Mouse (Mus musculus) c-Kit-positive CD71-positive TER-119-negative erythroid progenitor cells, embryonic 14.5 days (primary cell): ENCODE results near the gene Acvr1b.

Experiments
- DNase-seq: peaks from one replicate; pipeline ENCODE4 v3.0.0-alpha.2; 2013; ENCODE audit warnings: low read depth

Acvr1b gene

DNA sequence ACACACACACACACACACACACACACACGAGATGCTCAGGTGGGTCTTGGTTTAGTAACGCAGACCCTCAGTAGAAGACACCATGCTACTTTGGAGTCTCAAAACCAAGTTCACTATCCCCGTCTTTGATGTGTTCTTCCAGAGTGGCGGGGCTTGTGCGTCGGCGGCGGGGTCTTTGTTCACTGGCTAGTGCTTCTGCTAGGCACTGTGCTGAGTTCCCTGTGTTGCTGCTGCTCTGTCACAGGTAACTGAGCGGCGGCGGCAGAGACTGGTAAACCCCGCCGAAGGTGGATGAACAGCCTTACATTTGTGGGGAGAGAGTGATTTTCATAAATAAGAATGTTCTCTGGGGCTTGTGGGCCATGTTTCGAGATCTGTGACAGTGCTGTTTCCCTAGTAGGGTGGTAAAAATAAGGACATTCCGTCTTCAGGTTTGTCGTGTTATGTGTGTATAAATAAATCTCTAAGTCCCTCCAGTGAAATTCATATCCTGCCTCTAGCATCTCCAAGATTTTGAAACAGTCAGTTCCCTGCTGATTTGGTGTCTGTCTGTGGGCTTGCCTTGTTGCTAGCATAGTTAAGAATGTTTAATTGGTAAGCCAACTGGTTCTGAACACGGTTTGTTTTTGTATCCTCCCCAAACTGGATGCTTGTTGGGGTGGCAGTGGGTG lies 1.9 kb downstream of the Acvr1b start:
- no peak for DNase-seq

DNA sequence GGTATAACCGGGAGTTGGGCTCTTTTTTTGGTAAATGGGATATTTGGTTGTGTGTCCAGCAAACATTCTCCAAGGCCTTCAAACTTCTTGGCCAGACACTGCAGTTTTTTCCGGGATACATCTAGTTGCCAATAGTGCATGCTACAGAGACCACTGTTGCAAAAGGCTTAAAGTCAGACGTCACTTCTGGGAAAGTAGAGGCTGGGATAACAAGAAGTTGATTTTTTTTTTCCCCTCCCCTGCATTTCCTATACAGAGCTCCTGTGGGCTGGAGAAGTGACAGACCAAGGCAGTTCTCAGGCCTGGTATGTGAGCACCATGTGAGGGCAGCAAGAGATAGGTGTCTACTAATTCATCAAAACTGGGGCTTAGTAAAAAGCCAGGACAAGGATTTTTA lies 2.4 kb downstream of the Acvr1b start:
- DNase-seq: no peak

DNA sequence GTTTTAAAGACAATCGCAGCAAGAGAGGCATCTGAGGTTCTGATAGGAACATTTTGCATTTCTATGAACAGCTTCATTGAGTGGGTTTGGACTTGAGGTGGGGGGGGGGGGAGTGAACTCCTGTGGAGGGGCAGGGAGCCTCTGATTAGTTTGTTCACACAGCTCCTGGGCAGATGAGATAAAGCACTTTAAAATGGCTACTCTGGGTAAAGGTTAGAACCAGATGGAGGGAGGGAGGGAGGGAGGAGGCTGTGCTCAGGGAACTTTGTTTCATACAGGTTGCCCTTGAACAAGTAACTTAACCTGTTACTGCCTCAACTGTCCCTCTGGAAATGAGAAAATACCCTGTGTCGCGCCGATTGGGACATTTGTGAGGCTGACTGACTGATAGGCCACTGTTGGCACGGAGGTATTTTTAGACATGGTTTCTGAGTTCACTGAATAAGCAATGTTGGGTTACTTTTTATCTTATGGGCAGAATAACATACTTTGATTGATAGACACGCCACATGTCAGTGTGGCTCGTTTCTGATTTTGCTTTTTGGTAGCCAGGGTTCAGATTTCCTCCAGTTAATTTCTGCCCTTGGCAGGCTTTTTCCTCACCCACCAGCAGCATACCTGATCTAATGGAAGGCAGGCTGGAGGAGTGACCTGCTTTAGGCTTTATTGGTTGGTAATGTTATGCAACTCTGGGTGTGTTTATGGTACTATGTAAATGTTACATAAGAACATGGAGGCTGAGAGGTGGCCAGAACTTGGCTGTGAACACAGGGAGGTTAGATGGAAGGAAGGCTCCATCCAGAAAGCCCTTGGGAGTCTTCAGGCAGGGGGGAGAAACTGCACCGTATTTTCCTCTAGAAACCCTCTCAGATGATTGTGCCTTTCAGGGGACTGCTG lies 3.2 kb downstream of the Acvr1b start:
- DNase-seq: no peak

DNA sequence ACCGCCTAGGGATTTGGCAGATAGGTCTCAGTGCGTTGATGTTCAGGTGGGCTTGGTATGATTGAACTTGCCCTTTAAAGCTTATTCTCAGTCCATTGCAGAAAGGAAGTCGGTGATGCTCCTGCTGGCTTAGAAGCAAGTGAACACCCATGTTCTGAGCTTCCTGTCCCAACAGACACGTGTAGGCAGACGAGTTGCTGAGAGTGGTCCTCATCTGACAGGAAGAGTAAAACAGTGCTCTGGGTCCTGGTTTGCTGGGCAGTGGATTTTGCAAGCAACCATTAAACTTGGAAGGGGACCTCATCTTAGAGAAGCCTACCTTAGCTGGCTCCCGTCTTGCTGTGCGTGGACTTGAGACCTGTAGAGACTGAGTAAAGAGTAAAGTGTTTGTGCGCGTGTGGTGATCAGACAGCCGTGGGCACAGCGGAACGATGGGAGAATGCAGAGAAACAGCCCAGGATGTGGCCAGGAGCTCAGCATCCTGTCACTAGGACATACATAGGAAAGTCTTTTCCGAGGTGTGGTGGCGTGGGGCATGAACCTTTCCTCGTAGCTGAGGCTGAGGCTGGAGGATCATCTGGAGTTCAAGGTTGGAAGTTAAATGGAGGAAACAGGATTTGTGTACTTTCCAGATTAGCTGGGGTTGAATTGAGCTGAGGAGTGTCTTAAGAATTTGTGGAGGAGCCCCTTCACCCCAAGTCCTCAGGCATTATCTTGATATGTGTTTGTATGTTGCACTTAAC lies 6.7 kb downstream of the Acvr1b start:
- DNase-seq: no peak

DNA sequence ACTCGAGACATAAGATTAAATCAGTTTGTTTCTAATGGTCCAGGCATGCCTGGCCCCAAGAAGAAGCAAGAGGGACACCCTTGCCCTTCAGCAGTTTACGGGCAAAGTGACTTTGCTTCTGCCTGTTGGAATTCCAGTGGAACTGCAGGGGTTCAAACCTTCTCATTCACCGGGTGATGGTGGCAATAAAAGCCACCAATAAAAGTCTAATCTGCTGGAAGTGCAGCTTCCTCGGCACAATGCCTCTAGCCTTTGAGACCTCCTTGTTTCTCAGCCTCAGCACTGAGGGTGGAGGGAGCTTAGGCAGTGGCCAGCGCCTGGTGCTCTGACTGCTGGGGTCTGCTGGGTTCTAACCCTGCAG lies 7.2 kb downstream of the Acvr1b start:
- DNase-seq: no peak

DNA sequence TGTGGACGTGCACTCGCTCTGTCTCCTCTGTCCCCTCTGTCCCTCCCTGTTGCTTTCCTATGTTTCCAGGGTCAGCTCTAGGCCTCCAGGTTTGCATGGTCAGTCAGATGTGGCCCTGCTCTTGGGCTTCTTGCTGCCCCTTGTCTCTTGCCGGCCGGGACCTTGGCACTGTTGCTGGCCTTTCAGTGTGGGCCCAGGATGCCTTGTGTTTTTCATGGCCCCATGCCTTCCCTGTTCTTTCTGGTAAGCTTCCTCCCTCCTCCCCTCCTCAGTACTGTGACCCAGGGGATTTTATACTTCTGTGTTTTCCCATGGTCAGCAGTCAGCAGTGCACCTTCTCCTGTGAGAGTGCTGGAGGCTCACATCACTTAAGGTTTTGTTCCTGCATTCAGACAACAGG lies 7.6 kb downstream of the Acvr1b start:
- DNase-seq: no peak

DNA sequence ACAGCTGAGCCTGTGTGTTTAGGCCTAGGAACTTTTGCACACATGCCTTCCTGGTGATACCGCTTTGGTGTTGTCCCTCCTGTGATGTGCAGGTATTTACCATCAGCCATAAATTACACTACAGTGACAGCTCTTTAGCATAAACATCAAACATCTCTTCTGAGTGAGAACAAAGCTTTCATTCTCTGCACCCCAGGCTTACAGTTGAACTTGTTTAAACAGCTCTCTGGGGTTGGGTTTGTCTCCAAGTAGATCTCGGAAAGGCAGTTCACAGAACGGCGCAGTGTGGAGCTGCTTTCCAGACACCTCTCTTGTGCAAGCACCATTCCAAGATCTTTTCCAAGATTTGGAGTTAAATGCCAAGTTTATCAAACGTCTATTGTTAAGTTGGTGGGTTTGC lies 8.8 kb downstream of the Acvr1b start:
- no peak for DNase-seq

DNA sequence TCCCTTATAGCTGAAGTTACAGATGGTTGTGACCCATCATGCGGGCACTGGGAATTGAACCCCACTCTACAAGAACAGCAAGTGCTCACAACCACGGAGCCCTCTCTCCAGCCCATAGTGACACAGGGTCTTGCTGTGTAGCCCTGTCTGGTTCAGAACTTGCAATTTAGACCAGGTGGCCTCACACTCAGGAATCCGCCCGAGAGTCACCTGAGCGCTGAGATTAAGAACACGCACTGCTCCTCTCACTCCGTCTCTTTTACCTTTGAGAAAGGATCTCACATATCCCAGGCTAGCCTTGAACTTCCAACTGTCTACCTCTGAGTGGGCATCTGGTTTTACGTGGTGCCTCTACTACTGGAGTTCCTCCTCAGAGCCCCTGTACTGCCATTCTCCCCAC lies 10.4 kb downstream of the Acvr1b start:
- no peak for DNase-seq

DNA sequence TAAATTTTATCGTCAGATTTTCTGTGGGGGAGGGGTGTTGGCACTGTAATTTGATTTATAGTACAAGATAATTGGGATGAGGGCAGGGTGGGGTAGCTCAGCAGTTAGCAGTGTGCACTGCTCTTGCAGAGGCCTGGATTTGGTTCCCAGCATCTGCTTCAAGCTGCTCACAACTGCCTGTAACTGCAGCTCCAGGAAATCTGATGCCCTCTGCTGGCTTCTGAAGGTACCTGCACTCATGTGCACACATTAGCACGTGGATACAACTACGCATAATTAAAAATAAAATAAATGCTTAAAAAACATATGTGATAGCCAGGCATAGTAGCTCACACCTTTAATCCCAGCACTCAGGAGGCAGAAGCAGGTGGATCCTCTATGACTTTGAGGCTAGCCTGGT lies 11.7 kb downstream of the Acvr1b start:
- DNase-seq: no peak

DNA sequence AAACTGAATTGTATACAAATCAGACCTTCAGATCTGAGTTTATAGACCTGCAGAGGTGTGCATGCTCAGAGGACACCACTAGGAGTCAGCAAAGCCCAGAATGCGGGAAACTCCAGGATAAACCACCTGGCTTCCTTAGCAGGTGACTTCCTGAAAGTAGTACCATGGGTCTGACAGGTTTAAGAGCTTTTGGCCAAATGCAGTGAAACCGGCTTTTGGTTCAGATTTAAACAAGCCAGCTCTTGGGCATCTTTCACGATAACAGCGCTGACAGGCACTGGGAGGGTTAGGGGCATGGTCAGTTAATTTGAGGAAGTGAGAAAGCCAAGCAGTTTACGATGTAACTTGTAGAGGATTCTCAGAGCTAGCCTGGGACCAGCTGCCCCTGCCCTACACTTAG lies 14.0 kb downstream of the Acvr1b start:
- no peak for DNase-seq

DNA sequence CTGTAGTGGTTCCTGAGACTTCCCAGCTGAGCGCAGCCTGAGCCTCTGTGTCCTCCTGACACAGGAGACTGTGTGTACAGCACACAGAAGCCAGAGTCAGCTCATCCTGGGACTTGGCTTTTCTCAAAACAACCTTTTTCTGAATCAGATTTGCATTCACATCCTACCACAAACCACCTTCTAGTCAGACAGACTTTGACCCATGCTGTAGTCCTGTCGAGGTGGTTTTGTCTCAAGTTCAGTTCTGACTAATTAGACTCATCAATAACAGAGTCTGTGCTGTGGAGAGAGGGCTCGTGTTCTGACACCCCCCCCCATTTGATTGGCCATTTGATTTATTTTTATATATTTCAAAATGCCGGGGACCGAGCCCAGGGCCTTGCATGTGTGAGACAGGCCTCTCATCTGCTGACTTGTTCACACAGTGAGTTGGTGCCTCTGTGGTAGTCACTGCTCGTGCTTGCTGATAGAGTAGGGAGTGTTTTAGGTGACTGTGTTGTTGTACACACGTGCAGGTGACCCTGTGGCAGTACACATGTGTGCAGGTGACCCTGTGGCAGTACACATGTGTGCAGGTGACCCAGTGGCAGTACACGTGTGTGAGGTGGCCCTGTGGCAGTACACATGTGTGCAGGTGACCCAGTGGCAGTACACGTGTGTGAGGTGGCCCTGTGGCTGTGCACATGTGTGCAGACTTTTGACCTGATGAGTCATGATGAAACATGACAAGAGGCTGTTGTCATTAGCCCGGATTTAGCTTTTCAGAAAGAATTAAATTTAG lies 16.3 kb downstream of the Acvr1b start:
- DNase-seq: no peak

DNA sequence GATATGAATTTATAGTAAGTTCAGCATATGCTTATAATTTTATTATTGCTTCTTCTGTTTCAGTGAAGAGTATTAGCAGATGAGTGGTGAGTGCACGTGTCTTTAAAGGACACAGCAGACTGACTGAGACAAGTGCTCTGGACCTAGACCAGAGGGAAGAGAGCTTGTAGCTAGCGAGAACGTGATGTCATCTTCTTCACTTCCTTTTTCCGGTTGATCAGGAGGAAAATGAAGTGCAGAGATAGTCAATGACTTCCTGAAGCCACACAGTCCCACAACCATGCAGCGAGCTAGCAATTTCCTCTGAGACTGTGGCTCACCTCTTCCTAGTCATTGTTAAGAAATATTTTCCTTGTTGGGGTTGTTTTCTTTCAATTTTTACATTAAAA lies 16.9 kb downstream of the Acvr1b start:
- no peak for DNase-seq

DNA sequence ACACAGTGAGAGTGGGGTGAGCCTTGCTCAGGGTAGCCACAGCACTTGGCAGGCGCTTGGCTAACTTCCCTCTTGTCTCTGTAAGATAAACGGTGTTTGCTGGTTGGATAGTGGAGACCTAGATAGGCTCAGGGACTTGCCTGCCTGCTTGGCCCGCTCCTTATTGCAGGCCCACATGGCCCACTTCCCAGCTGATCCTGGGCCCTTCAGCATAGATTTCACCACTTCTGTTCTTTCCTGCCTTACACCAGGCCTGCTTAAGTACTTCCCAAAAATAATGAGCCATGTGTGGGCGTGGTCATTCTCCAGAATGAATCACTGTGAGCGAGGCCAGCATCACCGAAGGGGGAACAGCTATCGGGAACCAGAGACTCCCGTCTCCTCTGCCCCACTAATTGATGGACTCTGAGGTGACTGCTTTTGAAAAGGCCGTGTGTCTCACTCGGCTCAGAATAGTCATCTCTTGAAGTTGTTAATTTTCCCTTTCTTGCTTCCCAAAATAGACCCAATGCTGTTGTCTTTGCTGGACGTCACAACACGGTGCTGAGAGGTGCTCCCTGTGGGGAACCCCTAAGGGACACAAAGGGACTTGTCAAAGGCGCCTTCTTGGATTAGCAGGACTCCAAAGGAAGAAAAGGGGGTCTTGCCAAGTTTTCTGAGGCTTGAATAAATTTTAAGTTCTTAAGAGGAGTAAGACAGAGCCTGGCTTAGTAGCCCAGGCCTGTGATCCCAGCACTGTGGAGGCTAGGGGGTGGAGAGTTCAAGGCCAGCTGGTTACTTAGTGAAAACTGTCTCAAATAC lies 17.8 kb downstream of the Acvr1b start:
- DNase-seq: no peak

DNA sequence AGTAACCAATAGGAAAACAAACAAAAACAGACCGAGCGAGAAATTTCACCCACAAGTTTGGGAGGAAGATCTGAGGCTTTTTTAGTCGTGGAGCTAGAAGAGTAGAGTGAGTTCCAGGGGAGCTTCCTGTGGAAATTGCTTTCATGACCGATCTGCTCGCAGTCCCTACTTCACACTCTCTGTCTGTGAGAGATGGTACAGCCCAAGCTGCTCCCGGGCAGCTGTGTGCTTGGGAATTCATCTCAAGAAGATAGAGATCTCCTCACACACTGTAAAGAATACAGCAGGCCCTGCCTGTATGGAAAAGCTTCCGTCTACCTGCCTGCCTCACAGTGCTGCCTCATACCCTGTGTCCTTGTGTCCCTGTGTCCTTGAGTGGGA lies 18.4 kb downstream of the Acvr1b start:
- no peak for DNase-seq

DNA sequence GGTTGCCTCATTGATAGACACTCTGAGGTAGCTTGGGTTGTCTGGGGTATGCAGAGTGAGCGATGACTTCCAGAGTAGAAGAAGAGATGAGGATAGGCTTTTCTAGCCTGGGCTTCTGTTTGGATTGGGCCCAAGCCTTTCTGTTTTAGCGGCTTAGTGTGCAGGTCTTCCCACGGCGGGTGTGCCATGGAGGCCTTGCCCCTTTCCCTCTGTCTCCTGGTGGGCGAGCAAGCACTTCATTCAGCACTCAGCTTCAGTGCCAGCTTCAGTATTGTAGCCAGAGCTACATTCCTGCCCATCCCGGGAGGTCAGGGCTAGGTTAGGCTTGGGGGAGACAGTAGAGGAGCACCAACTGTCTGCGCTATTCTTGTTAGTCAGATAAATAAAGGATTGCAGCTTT lies 18.8 kb downstream of the Acvr1b start:
- DNase-seq: no peak

DNA sequence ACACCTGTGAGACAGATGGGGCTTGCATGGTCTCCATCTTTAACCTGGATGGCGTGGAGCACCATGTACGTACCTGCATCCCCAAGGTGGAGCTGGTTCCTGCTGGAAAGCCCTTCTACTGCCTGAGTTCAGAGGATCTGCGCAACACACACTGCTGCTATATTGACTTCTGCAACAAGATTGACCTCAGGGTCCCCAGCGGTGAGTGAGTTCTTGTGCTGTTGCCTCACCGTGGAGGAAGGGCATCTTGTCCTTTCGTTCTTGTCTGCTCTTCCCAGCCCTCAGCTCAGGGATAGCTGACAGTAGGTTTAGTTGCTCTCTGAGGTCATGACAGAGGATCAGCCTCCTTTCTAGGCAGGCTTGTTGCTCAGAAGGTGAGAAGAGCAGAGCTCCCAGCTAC lies 20.1 kb downstream of the Acvr1b start:
- DNase-seq: no peak

DNA sequence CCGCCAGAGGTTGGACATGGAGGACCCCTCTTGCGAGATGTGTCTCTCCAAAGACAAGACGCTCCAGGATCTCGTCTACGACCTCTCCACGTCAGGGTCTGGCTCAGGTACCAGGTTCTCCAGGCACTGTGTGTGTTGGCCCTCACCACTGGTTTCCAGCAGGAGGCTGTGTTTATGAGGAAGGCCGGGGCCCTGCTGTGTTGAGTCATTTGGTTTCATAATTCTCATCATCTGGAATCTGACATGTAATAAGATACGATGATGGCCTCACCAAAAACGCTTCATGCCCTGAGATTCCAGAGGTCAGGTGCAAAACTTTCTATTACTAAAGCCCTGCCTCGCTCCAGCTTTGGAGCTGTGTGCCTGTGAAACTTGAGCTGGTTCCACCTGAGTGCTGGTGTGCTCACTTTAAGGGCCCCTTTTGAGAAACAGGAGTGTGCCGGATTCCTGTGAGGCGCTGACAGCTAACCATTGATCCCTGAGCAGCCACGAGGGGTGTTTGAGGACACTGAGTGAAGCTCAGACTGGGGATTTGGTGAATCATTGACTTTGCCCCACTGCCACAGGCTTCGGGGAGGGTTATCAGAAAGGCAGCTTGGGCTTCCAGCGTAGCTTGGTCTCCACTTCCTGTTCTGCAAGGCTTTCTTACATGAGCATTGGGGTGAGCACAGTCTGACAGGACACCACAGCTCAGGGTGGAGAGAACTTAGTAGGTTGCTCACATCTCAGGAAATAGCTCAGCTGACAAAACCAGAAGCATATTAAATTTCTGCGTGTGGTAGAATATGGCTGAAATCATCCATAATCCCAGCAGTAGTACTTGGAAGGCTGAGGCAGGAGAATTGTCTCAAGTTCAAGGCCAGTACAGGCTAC lies 21.3 kb downstream of the Acvr1b start:
- no peak for DNase-seq

DNA sequence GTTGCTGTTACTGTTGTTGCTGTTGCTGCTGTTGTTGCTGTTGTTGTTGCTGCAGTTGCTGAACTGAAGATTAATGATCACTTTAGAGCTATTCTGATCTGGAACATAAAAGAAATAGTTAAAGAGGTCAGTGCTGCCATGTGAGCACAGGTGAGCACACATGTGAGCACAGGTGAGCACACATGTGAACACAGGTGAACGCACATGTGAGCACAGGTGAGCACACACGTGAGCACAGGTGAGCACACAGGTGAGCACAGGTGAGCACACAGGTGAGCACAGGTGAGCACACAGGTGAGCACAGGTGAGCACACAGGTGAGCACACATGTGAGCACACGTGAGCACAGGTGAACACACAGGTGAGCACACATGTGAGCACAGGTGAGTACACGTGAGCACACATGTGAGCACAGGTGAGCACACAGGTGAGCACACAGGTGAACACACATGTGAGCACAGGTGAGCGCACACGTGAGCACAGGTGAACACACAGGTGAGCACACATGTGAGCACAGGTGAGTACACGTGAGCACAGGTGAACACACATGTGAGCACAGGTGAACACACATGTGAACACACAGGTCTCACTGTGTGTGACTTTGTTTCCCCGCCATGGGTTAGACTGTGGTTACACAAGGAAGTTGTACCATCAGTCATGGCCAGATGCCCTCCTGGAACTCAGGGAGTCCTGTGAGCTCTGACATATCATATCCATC lies 22.4 kb downstream of the Acvr1b start:
- DNase-seq: no peak

DNA sequence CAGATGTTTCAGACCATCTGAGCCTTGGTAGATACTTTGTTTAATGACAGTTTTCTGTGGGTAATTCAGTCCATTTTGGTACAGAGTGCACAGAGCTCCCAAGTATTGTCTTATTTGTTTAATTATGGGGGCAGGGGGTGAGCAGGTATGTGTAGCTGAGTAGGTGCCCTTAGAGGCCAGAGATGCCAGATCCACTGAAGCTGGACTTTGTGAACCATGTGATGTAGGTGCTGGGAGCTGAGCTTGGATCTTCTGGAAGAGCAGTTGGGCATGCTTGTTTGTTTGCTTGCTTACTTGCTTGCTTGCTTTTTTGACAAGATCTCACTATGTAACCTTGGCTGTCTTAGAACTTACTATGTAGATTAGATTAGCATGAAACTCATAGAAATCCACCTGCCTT lies 23.1 kb downstream of the Acvr1b start:
- no peak for DNase-seq
